Mouse (Mus musculus) c-Kit-positive CD71-negative TER-119-negative erythroid progenitor cells, embryonic 14.5 days (primary cell): ENCODE results near the gene Socs4.

Source experiments
- DNase-seq: peaks from one replicate; pipeline ENCODE4 v3.0.0-alpha.2; 2013; ENCODE audit warnings: low read depth

Socs4 gene

GRCm38 (mm10) chr14:47276637-47277393 is at the start of gene Socs4, which contains the start of gene Wdhd1:
Gene Socs4 (plus strand): TSS chr14:47276931.
Gene Wdhd1 (minus strand): TSS chr14:47276857.
- peak; percentile 84 for DNase-seq

- no peak for DNase-seq
Measured at GRCm38 (mm10) chr14:47229796-47230376, 46.8 kb upstream of the Socs4 start.

GRCm38 (mm10) chr14:47233602-47234001 is 43.1 kb upstream of the Socs4 start:
- no peak for DNase-seq

- DNase-seq, result no peak
Measured at GRCm38 (mm10) chr14:47234032-47234431, 42.7 kb upstream of the Socs4 start.

- no peak for DNase-seq
Measured at GRCm38 (mm10) chr14:47234526-47235250, 42.0 kb upstream of the Socs4 start.

- no peak for DNase-seq
Measured at GRCm38 (mm10) chr14:47236491-47236890, 40.2 kb upstream of the Socs4 start.

- DNase-seq, result no peak
Measured at GRCm38 (mm10) chr14:47237286-47237685, 39.4 kb upstream of the Socs4 start.

GRCm38 (mm10) chr14:47240600-47240999 is 36.1 kb upstream of the Socs4 start:
- peak; percentile 23 for DNase-seq

GRCm38 (mm10) chr14:47241046-47241445 is 35.7 kb upstream of the Socs4 start:
- no peak for DNase-seq

- no peak for DNase-seq
Measured at GRCm38 (mm10) chr14:47242753-47243152, 34.0 kb upstream of the Socs4 start.

- DNase-seq, result no peak
Measured at GRCm38 (mm10) chr14:47249839-47250238, 26.9 kb upstream of the Socs4 start.

GRCm38 (mm10) chr14:47264866-47265265 is 11.9 kb upstream of the Socs4 start:
- no peak for DNase-seq

- DNase-seq, result no peak
Measured at GRCm38 (mm10) chr14:47265829-47266228, 10.9 kb upstream of the Socs4 start.

- DNase-seq, result no peak
Measured at GRCm38 (mm10) chr14:47269056-47269455, 7.7 kb upstream of the Socs4 start.

- no peak for DNase-seq
Measured at GRCm38 (mm10) chr14:47269706-47270105, 7.0 kb upstream of the Socs4 start.

- DNase-seq, result no peak
Measured at GRCm38 (mm10) chr14:47273751-47274150, 3.0 kb upstream of the Socs4 start.

- no peak for DNase-seq
Measured at GRCm38 (mm10) chr14:47275417-47275816, 1.3 kb upstream of the Socs4 start.

GRCm38 (mm10) chr14:47276036-47276603 is 611 bp upstream of the Socs4 start:
- DNase-seq, result peak; percentile 31

- DNase-seq, result no peak
Measured at GRCm38 (mm10) chr14:47279058-47279457, 2.3 kb downstream of the Socs4 start.

GRCm38 (mm10) chr14:47281535-47281934 is 4.8 kb downstream of the Socs4 start:
- no peak for DNase-seq

- no peak for DNase-seq
Measured at GRCm38 (mm10) chr14:47283568-47283967, 6.8 kb downstream of the Socs4 start.

- DNase-seq, result no peak
Measured at GRCm38 (mm10) chr14:47285271-47285670, 8.5 kb downstream of the Socs4 start.

GRCm38 (mm10) chr14:47286215-47286614 is 9.5 kb downstream of the Socs4 start:
- DNase-seq, result no peak
